Mouse (Mus musculus) heart, postnatal 0 days (tissue): ENCODE data around the gene Clstn3. TPM values are rescaled to one million over a fixed set of nuclear protein-coding genes. Genes with fewer than 3 reads are reported as not detected.

ENCODE experiments used
- ATAC-seq: fragments of 200-750 bp; cut with Nextera tagmentation; 2 replicates; pipeline ENCODE4 v1.8.0; 2017; ENCODE audit warnings: low read depth, moderate number of reproducible peaks, moderate library complexity; ENCODE audit not compliant: insufficient read depth
- DNase-seq: peaks from one replicate; pipeline ENCODE4 v3.0.0-alpha.2; 2016; ENCODE audit warnings: low spot score
- H3K27ac ChIP-seq: fragments of 300-500 bp; sonication (generic); 2 replicates; pipeline ENCODE4 v1.5.1; 2014; ENCODE audit warnings: low read depth, mild to moderate bottlenecking
- H3K27me3 ChIP-seq: fragments of 300-500 bp; sonication (generic); 2 replicates; pipeline ENCODE4 v1.6.1; 2014; ENCODE audit warnings: low read length, mixed read lengths; ENCODE audit not compliant: control insufficient read depth, insufficient read depth
- H3K36me3 ChIP-seq: fragments of 300-500 bp; sonication (generic); replicated peaks from 2 replicates; pipeline ENCODE4 v1.6.1; 2014; ENCODE audit warnings: low read length, mixed read lengths; ENCODE audit not compliant: control insufficient read depth, insufficient read depth
- H3K4me1 ChIP-seq: fragments of 300-500 bp; sonication (generic); 2 replicates; pipeline ENCODE4 v1.6.1; 2014; ENCODE audit warnings: antibody characterized with exemption; ENCODE audit not compliant: control insufficient read depth, insufficient read depth
- H3K4me2 ChIP-seq: fragments of 300-500 bp; sonication (generic); 2 replicates; pipeline ENCODE4 v1.6.1; 2014; ENCODE audit warnings: low read depth, mild to moderate bottlenecking, low read length, moderate library complexity
- H3K4me3 ChIP-seq: fragments of 300-500 bp; sonication (generic); 2 replicates; pipeline ENCODE4 v1.5.1; 2014; ENCODE audit warnings: low read depth, low read length
- H3K9ac ChIP-seq: fragments of 300-500 bp; sonication (generic); replicated peaks from 2 replicates; pipeline ENCODE4 v1.6.1; 2014; ENCODE audit warnings: low read depth, low read length, mixed read lengths
- H3K9me3 ChIP-seq: fragments of 300-500 bp; sonication (generic); replicated peaks from 2 replicates; pipeline ENCODE4 v1.6.1; 2016; ENCODE audit warnings: low read length; ENCODE audit not compliant: control insufficient read depth
- CTCF ChIP-seq: IDR thresholded peaks from 2 replicates; pipeline ENCODE4 v1.5.1; 2016; ENCODE audit warnings: antibody characterized with exemption, control low read depth, low read depth
- EP300 ChIP-seq: IDR thresholded peaks from 2 replicates; pipeline ENCODE4 v1.6.1; 2016; ENCODE audit warnings: antibody characterized with exemption, low read depth
- WGBS: fragments of 180-500 bp; shearing (Covaris S2); extraction: QIAGEN DNeasy Blood & Tissue Kit; methylation state at CpG from one replicate; pipeline ENCODE4 v1.1.7; 2014; 5-methylcytosine and 5-hydroxymethylcytosine counted together
- polyA plus RNA-seq: library from polyadenylated mRNA; unstranded; fragments of >200 nt; fragmentation: Nextera tagmentation; extraction: Ambion mirVana; gene quantifications from 2 replicates; pipeline ENCODE4 v1.2.1, GENCODE M21; 2015
- total RNA-seq: library from RNA; depleted of rRNA; stranded (reverse); fragments of >200 nt; gene quantifications from 2 replicates; pipeline ENCODE4 v1.2.3, GENCODE M21; 2014; ENCODE audit warnings: low replicate concordance

The Clstn3 gene
- total and polyA plus RNA-seq, 2 experiments from 2014 or later, result 0.16 to 0.84 TPM

DNA sequence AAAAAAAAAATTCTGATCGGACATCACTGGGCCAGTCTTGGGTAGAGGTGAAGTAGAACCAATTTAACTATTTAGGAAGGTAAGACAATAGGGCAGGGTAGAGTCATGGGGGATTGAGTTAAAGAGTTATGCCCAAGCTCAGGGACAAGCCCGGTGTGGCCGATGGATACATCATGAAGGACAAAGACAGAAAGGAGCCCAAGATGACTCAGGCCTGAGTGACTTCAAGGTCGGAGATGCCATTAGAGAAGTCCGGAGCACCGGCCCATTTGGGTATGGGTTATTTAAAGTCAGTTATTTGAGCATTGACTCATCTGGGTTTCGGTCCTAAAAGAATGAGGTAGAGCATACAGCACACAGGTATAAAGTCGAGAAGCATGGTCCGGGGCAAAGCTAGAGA, 18.1 kb downstream of the Clstn3 start:
- Histone ChIP-seq H3K4me3 (no peak overlapping the region), H3K4me1 (no peaks in the 10 kb centered on the region), H3K27me3 (no peaks in the 10 kb centered on the region), H3K4me2 (no peak overlapping the region), H3K27ac (no peak overlapping the region), H3K9ac (no peak overlapping the region), H3K9me3 (no peaks in the 10 kb centered on the region), H3K36me3 (no peaks in the 10 kb centered on the region)
- no peak for DNase-seq
- TF ChIP-seq CTCF (no peak), EP300 (no peak)
- 90% methylated on average over 9 of the region's 9 CpGs for WGBS
- no peak for ATAC-seq

DNA sequence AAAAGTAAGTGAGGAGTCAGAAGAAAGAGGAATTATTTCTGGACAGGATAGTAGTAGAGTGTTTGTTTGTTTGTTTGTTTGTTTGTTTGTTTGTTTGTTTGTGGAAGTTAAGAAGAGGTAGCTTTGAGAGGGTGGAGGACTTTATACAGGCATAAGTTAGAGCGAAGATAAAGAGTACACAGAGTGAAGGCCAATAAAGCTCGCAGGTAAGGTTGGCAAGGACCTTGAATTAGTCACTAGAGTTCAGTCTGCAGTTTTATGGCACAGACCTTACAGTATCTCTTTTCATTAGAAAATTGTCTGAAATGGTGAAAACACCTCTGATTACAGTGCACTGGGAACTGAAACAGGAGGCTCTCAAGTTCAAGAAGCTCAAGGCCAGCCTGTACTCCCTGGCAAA, 18.6 kb downstream of the Clstn3 start:
- 92% methylated on average over 2 of the region's 2 CpGs for WGBS
- H3K4me1 ChIP-seq, result no peaks in the 10 kb centered on the region
- TF ChIP-seq EP300, result no peak
- no peak for TF ChIP-seq CTCF
- no peak overlapping the region for H3K4me3 ChIP-seq
- DNase-seq, result no peak
- no peak overlapping the region for H3K4me2 ChIP-seq
- no peaks in the 10 kb centered on the region for H3K36me3 ChIP-seq
- H3K27ac ChIP-seq, result no peak overlapping the region
- H3K9ac ChIP-seq, result no peak overlapping the region
- no peak for ATAC-seq
- H3K27me3 ChIP-seq, result no peaks in the 10 kb centered on the region
- H3K9me3 ChIP-seq, result no peaks in the 10 kb centered on the region

DNA sequence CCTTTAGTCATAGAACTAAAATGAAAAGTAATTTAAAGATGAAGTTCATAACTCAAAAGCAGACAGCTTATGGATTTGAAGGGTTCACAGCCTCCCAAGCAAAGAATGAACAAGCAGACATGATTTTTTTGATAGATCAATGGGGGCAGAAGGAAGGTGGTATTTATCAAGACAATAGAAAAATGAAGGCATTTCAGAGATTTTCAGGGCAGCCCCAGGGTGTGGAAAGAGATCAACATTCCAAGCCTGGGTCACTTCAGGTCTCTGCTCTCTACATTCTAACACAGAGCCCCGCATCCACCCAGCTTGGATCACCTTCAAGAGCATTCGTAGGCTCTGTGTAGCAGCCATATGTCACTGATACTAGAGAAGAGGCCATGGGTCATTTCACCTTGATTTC, 21.3 kb downstream of the Clstn3 start:
- Histone ChIP-seq H3K27me3 (no peaks in the 10 kb centered on the region), H3K4me1 (no peaks in the 10 kb centered on the region), H3K9ac (no peak overlapping the region), H3K4me3 (no peak overlapping the region), H3K9me3 (no peaks in the 10 kb centered on the region), H3K4me2 (no peak overlapping the region), H3K36me3 (no peaks in the 10 kb centered on the region), H3K27ac (no peak overlapping the region)
- ATAC-seq, result no peak
- TF ChIP-seq CTCF, result no peak
- TF ChIP-seq EP300, result no peak
- DNase-seq, result no peak
- WGBS, result 77% methylated on average over 2 of the region's 2 CpGs

DNA sequence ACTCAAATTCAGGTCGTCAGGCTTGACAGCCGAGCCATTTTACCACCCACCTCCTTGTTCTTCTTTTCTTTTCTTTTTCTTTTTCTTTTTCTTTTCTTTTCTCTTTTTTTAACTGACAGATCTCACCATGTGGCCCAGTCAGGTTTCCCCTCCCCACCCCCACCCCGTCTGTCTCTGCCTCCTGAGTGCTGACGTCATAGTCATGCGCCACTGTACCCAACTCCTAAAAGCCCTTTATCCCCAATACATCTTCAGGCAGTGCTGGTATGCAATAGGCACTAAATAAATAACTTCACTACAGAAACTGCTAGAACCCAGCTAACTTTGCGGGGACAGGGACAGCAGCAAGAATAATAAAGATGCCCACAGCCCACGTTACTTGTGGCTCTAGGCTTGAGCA, 28.3 kb downstream of the Clstn3 start:
- Histone ChIP-seq H3K4me3 (no peak overlapping the region), H3K4me2 (no peak overlapping the region), H3K9ac (no peak overlapping the region), H3K27me3 (peaks cover 22% of the 10 kb centered on the region), H3K4me1 (no peaks in the 10 kb centered on the region), H3K27ac (no peak overlapping the region), H3K36me3 (no peaks in the 10 kb centered on the region), H3K9me3 (no peaks in the 10 kb centered on the region)
- DNase-seq (no peak), ATAC-seq (no peak)
- WGBS, result 68% methylated on average over 7 of the region's 7 CpGs
- TF ChIP-seq CTCF, result no peak
- no peak for TF ChIP-seq EP300

DNA sequence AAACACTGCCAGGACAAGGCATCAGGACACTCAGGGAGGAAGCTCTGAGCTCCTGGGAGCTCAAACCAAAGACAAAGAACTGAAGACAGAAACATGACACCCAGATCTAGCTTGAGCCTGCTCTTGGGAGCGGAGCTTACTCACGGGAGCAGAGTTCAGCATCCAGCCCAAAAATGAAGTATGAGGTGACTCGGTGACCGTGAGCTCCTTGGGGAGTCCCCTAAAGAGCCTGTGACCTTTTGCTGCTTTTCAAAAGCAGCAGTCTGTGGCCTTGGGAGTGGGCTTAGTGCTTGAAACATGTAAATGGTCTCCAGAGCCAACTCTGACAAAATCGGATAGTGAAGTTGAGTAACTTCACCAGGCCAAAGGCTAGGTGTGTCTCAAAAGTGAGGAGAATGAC, 29.4 kb downstream of the Clstn3 start:
- no peaks in the 10 kb centered on the region for H3K4me1 ChIP-seq
- no peak overlapping the region for H3K9ac ChIP-seq
- no peak for DNase-seq
- no peak overlapping the region for H3K4me2 ChIP-seq
- TF ChIP-seq CTCF (no peak), EP300 (no peak)
- ATAC-seq, result no peak
- H3K4me3 ChIP-seq, result no peak overlapping the region
- no peak overlapping the region for H3K27ac ChIP-seq
- no peaks in the 10 kb centered on the region for H3K36me3 ChIP-seq
- H3K27me3 ChIP-seq, result peaks cover 31% of the 10 kb centered on the region
- no peaks in the 10 kb centered on the region for H3K9me3 ChIP-seq
- 75% methylated on average over 5 of the region's 5 CpGs for WGBS

DNA sequence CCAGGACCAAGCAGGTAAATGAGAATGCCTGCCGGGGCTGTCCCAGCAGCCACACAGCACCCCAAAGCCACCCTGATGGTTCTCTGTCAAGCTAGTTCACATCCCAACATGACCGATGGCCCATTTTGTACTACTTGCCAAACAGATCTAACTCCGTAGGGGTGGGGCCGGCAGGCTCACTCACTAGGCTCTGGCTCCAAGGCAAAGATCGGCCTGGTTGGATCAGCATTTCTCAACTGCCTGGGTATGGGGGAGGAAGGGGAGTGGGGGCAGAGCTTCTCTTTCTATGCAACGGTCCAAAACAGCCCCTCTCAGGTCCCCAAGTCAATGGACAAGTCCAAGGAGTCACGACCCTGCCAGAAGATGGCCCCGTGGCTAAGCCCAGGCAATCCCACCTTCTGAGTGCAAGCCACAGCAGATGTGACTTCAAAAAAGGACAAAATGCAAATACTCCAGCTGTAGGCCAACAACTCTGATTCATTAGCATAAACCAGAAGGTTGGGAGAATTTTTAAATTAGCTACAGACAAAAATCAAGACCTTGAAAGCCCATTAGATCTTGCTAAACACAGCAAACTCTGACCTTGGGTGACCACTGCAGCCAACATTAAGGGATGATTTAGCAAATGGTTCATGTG, 30.8 kb downstream of the Clstn3 start:
- Histone ChIP-seq H3K4me1 (no peaks in the 10 kb centered on the region), H3K4me3 (no peak overlapping the region), H3K9me3 (no peaks in the 10 kb centered on the region), H3K9ac (no peak overlapping the region), H3K27ac (no peak overlapping the region), H3K4me2 (no peak overlapping the region), H3K36me3 (no peaks in the 10 kb centered on the region), H3K27me3 (peaks cover 39% of the 10 kb centered on the region)
- WGBS, result 79% methylated on average over 8 of the region's 8 CpGs
- ATAC-seq (no peak), DNase-seq (no peak)
- TF ChIP-seq CTCF (no peak), EP300 (no peak)
